Mouse (Mus musculus) small intestine, adult 2 months (tissue): ENCODE measurements around the gene Msi2. TPM values are rescaled to one million over a fixed set of nuclear protein-coding genes. Genes with fewer than 3 reads are reported as not detected.

Experiments
- H3K27ac ChIP-seq: fragments of 200-500 bp; 2 replicates; pipeline ENCODE4 v1.5.1; 2012; ENCODE audit warnings: low read depth, low read length, control low read depth, inconsistent platforms; ENCODE audit not compliant: insufficient read depth
- H3K27me3 ChIP-seq: fragments of 200-500 bp; 2 replicates; pipeline ENCODE4 v1.6.1; 2012; ENCODE audit warnings: mild to moderate bottlenecking, moderate library complexity, low read length, inconsistent platforms; ENCODE audit not compliant: control insufficient read depth, insufficient read depth
- H3K36me3 ChIP-seq: fragments of 200-500 bp; 2 replicates; pipeline ENCODE4 v1.6.1; 2012; ENCODE audit warnings: mild to moderate bottlenecking, low read length, control low read depth, inconsistent platforms; ENCODE audit not compliant: control insufficient read depth, insufficient read depth
- H3K4me1 ChIP-seq: fragments of 200-500 bp; 2 replicates; pipeline ENCODE4 v1.6.1; 2012; ENCODE audit warnings: low read length, inconsistent platforms, mixed read lengths; ENCODE audit not compliant: control insufficient read depth, insufficient read depth, insufficient read length
- H3K4me3 ChIP-seq: fragments of 200-500 bp; 2 replicates; pipeline ENCODE4 v1.5.1; 2012; ENCODE audit warnings: low read depth, mild to moderate bottlenecking, control low read depth, inconsistent platforms, low read length, moderate library complexity
- CTCF ChIP-seq: fragments of 200-500 bp; IDR thresholded peaks from 2 replicates; pipeline ENCODE4 v1.5.1; 2012; ENCODE audit warnings: low read depth, mild to moderate bottlenecking, control low read depth, inconsistent platforms, low read length, moderate library complexity, mixed read lengths; ENCODE audit not compliant: insufficient replicate concordance, insufficient read length; ENCODE audit errors: extremely low read depth
- POLR2A ChIP-seq: fragments of 200-500 bp; IDR thresholded peaks from 2 replicates; pipeline ENCODE4 v1.6.1; 2012; ENCODE audit warnings: low read depth, mild to moderate bottlenecking, control low read depth, inconsistent platforms, low read length, moderate library complexity
- WGBS: fragments of 180-500 bp; shearing (Covaris S2); methylation state at CpG from one replicate; pipeline ENCODE4 v1.1.7; 2018; 5-methylcytosine and 5-hydroxymethylcytosine counted together
- polyA plus RNA-seq: library from polyadenylated mRNA; depleted of rRNA; stranded (reverse); fragments of >200 nt; gene quantifications from 2 replicates; pipeline ENCODE4 v1.2.3, GENCODE M21; 2012

Gene Msi2
- polyA plus RNA-seq, 1 experiment: 8.8 TPM

DNA sequence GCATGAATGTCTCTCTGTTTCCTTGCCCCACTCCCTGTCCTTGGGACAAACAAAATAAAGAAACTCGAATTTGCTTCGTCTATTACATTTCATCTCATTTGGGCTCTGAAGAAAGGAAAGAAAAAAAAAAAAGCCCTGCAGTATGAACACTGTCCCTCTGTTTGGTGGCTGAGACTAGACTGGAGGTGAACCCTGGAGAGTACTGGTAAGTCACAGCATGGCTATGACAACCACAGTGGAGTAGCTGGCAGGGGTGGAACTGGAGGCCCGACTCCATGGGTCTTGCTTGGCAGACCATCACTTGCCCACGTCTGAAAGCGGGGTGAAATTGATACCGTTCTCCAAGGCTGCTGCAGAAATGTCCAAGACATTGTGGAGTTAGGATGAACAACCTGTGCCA is 71.8 kb downstream of the Msi2 start:
- TF ChIP-seq POLR2A (no peak), CTCF (no peak)
- Histone ChIP-seq H3K36me3 (no peaks in the 10 kb centered on the region), H3K4me3 (no peak overlapping the region), H3K4me1 (no peaks in the 10 kb centered on the region), H3K27ac (no peak overlapping the region), H3K27me3 (no peaks in the 10 kb centered on the region)
- WGBS: 87% methylated on average over 6 of the region's 6 CpGs

DNA sequence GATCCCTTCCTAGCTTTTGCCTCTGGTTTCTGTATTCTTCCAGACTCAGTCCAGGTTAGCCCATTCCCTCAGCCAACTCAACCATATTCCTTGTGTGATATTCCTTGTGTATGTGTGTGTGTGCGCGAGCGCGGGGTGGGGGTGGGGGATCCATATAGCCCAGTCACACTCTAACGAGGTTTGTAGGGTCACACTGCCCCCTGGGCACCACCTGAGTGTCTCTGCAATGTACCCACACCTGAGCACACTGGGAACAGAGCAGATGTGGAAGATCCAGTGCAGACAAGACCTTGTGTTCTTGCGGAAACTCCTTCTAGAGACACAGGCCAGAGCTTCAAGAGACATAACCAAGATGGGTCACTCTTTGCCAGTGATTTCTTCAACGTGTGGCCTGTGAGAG is 72.5 kb downstream of the Msi2 start:
- Histone ChIP-seq H3K36me3 (no peaks in the 10 kb centered on the region), H3K27me3 (no peaks in the 10 kb centered on the region), H3K27ac (no peak overlapping the region), H3K4me3 (no peak overlapping the region), H3K4me1 (no peaks in the 10 kb centered on the region)
- no peak for TF ChIP-seq CTCF
- TF ChIP-seq POLR2A: no peak
- 85% methylated on average over 7 of the region's 7 CpGs for WGBS

DNA sequence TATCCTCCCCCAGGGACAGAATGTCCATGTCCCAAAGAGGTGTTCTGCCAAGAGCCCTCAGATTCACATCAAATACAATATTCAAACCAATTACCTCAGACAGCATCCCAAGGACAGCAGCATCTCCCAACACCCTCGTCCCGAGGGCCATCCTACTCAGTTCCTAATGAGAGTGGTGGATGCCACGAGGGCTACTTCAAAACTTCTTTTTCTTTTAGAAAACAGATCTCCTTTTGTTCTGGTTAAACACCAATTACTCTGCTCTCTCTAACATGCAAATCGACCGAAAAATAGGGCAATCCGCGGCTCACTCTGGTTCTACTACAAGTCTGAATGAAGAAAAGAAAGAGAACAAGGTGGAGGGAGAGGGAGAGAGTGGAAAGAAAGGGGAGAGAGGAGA is 73.6 kb downstream of the Msi2 start:
- WGBS: 85% methylated on average over 7 of the region's 7 CpGs

DNA sequence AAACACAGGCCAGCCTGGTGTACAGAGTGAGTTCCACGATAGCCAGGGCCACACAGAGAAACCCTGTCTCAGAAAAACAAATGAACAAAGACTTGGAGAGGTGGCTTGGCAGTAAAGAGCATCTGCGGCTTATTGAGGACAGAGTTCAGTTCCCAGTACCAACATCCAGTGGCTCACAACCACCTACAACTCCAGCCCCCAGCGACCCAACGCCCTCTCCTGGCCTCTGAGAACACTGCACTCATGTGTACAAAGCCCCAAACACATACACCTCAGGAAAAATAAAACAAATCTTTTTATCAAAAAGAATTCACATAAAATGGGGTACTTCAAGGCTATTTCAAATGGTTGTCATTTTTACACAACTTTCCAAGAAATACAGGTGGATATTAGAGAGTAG is 78.5 kb downstream of the Msi2 start:
- Histone ChIP-seq H3K4me1 (peaks cover 4% of the 10 kb centered on the region; the same call in 1 of the 2 replicates), H3K27me3 (no peaks in the 10 kb centered on the region), H3K4me3 (no peak overlapping the region), H3K27ac (no peak overlapping the region), H3K36me3 (no peaks in the 10 kb centered on the region)
- 71% methylated on average over 4 of the region's 4 CpGs for WGBS
- TF ChIP-seq CTCF (no peak), POLR2A (no peak)

More for the DNA sequence above, 73.6 kb downstream of the Msi2 start:
- Histone ChIP-seq H3K36me3 (no peaks in the 10 kb centered on the region), H3K27me3 (no peaks in the 10 kb centered on the region), H3K4me1 (no peaks in the 10 kb centered on the region), H3K27ac (no peak overlapping the region), H3K4me3 (no peak overlapping the region)
- TF ChIP-seq CTCF (no peak), POLR2A (no peak)

DNA sequence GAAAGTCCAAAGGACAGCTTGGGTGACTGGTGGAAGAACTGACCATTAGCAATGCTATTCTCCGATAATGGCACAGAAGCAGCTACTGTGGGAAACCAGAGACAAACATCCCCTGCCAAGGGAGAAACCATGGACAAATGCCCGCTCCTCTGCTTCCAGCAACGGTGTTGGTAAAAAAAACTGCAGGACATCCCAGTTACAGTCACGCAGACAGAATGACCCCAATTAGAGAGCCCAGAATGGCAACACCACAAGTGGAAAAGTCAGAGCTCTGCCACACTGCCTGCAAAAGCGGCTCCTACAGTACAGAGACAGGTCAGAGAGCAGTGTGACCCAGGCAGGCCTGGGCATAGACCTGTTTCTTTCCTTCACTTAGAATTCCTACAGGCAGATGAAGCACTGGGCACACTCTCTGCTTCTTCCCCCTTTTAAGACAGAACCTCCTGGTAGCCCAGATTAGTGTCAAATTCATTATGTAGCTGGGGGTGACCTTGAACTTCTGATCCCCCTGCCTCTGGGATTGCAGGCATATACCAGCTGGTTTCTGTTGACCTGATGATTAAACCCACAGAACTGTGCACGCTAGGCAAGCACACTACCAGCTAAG is 79.3 kb downstream of the Msi2 start:
- TF ChIP-seq CTCF (no peak), POLR2A (no peak)
- 89% methylated on average over 6 of the region's 6 CpGs for WGBS

DNA sequence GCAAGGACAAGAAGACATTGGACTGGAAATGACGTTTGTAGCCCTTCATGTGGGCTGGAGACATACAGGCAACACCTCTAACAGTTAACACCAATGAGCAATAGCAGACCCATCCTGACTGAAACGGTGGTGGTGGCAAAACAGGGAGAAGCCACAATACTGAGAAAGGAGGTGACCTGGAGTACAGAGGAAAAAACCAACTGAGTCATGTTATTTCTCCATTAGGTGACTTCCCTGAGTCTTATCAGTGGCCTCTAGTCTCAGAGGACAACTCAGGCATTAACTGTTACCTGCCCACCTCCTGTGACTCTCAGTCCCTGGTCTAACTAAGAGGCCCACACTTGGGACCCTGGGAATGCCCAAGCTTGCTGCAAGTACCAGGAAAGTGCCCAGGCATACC is 80.1 kb downstream of the Msi2 start:
- whole genome bisulfite sequencing: 42% methylated on average over 2 of the region's 2 CpGs
- H3K27ac ChIP-seq: no peak overlapping the region

More for the DNA sequence above, 79.3 kb downstream of the Msi2 start:
- H3K27me3 ChIP-seq: no peaks in the 10 kb centered on the region
- no peaks in the 10 kb centered on the region for H3K36me3 ChIP-seq
- H3K27ac ChIP-seq: no peak overlapping the region
- peaks cover 7% of the 10 kb centered on the region; the same call in 1 of the 2 replicates for H3K4me1 ChIP-seq
- no peak overlapping the region for H3K4me3 ChIP-seq

DNA sequence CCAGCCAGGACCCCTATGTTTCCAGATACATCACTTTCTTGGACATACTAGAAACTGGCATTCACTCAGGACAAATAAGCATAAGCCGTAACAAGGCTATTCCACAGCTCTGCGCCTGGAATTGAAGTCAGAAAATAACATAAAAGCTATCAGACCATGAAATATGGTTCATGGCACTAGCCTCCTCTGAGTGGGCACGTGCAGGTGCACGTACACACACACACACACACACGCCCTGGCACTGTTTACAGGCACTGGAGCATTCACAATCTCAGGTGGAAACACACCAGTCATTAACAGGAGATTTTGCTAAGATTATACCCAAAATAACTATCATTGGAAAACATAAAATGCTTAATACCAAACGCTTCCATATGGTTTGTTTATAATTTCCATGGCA is 81.4 kb downstream of the Msi2 start:
- Histone ChIP-seq H3K4me1 (peaks cover 7% of the 10 kb centered on the region; the same call in 1 of the 2 replicates), H3K27me3 (no peaks in the 10 kb centered on the region), H3K27ac (no peak overlapping the region), H3K36me3 (no peaks in the 10 kb centered on the region), H3K4me3 (no peak overlapping the region)
- 87% methylated on average over 6 of the region's 6 CpGs for WGBS
- TF ChIP-seq POLR2A (no peak), CTCF (no peak)

More for the DNA sequence above, 80.1 kb downstream of the Msi2 start:
- TF ChIP-seq CTCF (no peak), POLR2A (no peak)
- no peaks in the 10 kb centered on the region for H3K36me3 ChIP-seq
- no peaks in the 10 kb centered on the region for H3K27me3 ChIP-seq
- peaks cover 7% of the 10 kb centered on the region; the same call in 1 of the 2 replicates for H3K4me1 ChIP-seq
- no peak overlapping the region for H3K4me3 ChIP-seq

DNA sequence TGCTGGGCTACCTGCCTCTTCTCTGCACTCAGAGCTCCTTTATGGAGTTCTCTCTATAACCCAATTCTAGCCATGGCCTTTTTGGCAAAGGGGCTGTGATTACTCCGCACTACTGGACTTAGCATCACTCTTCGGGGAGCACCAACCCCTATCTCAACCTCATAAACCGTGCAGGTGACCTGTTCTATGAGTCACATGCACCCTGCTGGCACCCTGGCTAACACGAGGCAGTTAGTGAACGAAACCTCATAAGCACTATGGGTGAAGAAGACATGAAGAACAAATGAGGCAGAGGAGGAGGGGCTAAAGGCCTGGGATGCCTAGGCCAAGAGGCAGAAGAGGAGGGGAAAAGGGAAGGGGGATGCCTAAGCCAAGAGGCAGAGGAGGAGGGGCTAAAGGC is 82.0 kb downstream of the Msi2 start:
- Histone ChIP-seq H3K36me3 (no peaks in the 10 kb centered on the region), H3K4me3 (no peak overlapping the region), H3K4me1 (peaks cover 10% of the 10 kb centered on the region; the same call in 1 of the 2 replicates), H3K27me3 (no peaks in the 10 kb centered on the region), H3K27ac (no peak overlapping the region)
- TF ChIP-seq POLR2A (no peak), CTCF (no peak)
- WGBS: 74% methylated on average over 5 of the region's 5 CpGs
